Mouse (Mus musculus) spleen, adult 12 weeks (tissue): ENCODE data around the gene Nif3l1.

Experiments used
- DNase-seq: peaks from one replicate; pipeline ENCODE4 v3.0.0; 2022; ENCODE audit warnings: low spot score

Gene Nif3l1

GRCm38 (mm10) chr1:58458175-58458574, 13.2 kb downstream of the Nif3l1 start:
- DNase-seq = no peak

DNA sequence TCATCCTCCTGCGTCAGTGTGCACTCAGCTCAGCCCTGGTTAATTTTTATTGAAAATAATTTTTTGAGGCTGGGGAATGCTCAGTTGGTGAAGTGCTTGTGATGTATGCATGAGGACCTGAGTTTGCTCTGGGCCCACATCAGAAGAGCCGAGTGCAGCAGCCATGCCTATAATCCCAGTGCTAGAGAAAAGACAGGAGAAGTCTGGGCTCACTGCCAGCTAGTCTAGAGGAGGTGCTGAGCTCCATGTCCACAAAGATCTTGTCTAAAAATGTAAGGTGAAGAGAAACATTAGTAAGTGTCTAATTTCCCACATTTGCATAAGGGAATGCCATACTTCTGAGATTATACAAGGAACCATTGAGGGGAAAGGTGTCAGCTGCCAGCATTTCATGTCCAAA, 13.9 kb downstream of the Nif3l1 start:
- no peak for DNase-seq

DNA sequence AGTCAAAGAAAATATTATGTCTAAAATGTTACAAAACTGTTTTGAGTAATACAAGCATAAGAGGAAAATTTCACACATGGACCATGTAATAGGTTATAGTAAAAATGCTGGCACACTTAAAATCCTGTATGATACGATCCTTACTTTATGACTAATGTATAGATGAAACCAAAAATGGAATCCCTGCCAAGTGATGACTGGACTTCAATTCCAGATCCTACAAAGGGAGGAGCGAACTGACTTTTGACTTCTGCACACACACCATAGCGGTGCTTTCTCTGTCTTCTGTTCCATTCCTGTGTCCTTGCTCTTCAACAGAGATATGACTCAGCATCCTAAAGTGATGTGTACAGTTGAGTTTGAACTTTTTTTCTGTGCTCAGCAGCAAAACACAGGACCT, 15.6 kb downstream of the Nif3l1 start:
- DNase-seq = no peak

DNA sequence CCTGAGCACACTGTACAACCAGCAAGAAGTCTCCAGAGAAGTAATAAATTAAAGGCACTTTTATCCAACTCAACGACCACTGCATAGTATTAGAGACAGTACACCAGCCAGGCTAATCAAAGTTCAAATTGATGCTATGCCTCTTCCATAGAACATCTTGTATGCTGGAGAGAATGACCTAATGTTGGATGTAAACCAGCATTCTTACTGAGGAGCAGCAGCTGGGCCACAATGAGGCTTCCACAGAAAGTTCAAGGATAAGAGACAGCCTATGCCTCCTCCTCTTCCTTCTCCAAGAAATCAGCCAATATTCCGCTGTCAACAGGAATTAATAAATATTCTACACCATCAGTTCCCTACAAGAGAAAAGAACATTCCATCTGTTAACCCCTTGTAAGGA, 19.0 kb downstream of the Nif3l1 start:
- DNase-seq = no peak

DNA sequence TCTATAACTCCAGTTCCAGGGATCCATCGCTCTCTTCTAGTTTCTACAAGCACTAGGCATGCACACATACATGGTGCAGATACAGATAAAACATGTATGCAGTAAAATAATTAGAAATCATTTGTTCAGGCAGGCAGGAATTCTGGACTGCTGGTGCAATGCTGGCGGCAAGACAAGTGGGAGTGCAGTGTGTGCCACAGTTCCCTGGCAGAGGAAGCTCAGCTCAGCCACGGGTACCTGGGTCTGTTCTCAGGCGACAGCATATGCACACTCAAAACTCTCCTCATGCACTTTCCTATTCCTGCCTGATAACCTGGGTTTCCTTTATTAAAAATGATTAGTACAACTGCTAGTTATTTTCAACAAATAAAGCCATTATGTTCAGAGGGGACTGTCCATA, 20.1 kb downstream of the Nif3l1 start:
- DNase-seq = no peak

DNA sequence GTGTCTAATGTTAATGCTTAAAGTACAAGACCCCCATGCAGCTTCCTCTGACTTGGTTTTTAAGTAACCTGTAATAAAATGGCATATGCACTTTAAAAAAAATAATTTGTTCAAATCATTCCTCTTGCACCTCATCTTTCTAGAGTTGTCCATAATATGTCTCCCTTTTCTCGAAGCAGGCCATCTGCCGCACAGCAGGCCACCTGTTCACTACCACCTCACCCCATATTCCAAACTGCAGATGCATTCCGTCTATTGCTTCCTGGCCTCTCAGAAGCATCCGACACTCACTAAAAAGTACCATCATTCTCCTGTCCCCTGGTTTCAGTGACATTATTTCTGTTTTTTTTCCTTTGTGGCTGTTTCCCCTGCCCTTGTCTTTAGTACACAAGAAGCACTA, 20.6 kb downstream of the Nif3l1 start:
- no peak for DNase-seq

- no peak for DNase-seq
Observed at GRCm38 (mm10) chr1:58475662-58476061, 30.7 kb downstream of the Nif3l1 start.

DNA sequence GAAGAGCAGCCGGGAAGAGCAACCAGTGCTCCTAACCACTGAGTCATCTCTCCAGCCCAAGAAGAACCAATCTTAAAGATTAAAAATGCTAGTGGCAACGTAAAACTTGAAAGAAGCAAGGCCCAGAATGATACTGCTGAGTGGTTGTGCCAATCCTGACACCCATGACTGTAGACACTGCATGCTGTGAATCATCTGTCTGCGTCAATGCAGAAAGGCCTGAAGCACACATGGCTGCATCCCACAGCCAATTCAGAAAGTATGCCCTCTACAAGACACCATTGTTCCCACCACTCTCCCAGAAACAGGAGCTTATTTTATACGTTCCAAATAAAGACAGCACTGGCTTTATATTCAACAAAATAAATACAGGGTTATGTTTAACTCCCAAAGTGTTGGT, 37.7 kb downstream of the Nif3l1 start:
- no peak for DNase-seq

DNA sequence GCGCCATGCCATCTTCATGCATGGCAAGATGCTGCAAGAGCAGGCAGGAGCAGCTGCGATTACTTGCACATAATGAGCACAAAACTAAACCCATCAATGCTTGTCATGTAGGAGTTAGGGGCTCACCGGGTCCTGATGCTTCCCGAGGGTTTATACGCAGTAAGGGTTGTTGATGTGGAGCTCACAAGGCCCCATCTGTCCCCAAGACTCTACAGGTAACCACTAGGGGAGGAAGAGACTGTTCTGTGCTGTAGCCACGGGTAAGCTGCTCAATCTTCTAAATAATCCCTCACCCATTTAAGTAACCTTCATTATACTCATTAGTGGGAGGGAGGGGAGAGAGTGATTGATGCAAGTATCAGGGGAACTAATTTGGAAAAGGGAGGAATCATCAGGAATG, 50.7 kb downstream of the Nif3l1 start:
- DNase-seq = no peak

GRCm38 (mm10) chr1:58497678-58498077, 52.7 kb downstream of the Nif3l1 start:
- no peak for DNase-seq

DNA sequence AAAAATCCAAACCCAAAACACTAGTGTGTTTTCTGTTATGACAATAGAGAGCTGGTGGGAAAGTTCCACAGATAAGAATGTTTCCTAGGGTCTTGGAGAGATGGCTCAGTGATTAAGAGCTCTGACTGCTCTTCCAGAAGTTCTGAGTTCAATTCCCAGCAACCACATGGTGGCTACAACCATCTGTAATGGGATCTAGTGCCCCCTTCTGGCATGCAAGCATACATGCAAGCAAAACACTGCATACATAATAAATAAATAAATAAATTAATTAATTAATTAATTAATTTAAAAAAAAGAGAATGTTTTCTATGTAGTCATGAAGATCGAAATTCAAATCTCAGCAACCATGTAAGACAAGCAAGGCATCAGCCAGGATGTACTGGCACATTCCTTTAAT, 53.8 kb downstream of the Nif3l1 start:
- DNase-seq = no peak

DNA sequence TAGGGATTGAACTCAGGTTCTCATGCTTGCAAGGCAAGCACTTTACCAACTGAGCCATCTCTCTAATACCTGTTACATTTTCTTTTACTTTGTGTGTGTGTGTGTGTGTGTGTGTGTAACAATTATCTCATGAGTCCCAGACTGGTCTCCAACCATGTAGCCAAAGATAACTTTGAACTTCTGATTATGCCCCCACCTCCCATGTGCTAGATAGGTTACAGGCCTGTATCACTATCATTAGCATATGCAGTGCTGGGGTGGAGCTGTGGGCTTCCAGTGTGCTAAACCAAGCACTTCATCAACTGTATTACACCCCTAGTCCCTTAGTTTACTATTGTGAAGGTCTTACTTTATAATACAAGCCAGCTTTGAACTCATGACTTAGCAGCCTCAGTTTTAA, 58.2 kb downstream of the Nif3l1 start:
- peak; percentile 2 for DNase-seq

GRCm38 (mm10) chr1:58503793-58504370, 58.9 kb downstream of the Nif3l1 start:
- DNase-seq = peak; percentile 11

GRCm38 (mm10) chr1:58504577-58505254, 59.8 kb downstream of the Nif3l1 start, which contains the start of gene Orc2:
Orc2 (minus strand) TSS chr1:58505109.
- DNase-seq = peak; percentile 89

DNA sequence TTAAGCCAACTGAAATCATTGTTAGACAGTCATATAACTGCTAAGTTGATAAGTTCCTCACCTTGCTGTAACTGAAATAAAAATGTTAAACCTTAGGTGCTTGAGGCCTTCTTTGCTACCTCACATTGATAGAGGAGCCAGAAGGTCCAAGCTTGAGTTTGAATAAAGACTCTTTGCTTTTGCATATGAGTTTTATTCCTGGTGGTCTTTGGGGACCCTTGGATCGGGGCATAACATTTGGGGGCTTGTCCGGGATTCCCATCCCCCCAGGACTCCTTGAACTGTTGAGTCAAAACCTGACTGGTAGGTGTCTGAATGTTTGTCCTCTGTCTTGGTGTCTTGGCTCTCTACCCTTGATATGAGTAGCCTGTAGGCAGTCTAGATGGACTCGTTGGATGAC, 62.3 kb downstream of the Nif3l1 start:
- no peak for DNase-seq
